Mouse (Mus musculus) hindbrain, embryonic 11.5 days (tissue): ENCODE results near the gene Cenpa. TPM values are rescaled to one million over a fixed set of nuclear protein-coding genes. Genes with fewer than 3 reads are reported as not detected.

Experiments used
- ATAC-seq: fragments of 200-750 bp; cut with Nextera tagmentation; 2 replicates; pipeline ENCODE4 v1.8.0; 2017; ENCODE audit warnings: mild to moderate bottlenecking, moderate TSS enrichment, moderate library complexity; ENCODE audit not compliant: low FRiP score
- DNase-seq: peaks from one replicate; pipeline ENCODE4 v3.0.0-alpha.2; 2015; ENCODE audit warnings: low spot score
- H3K27ac ChIP-seq: fragments of 300-500 bp; sonication (generic); 2 replicates; pipeline ENCODE4 v1.5.1; 2014; ENCODE audit warnings: mild to moderate bottlenecking, low read depth, low read length
- H3K27me3 ChIP-seq: fragments of 300-500 bp; sonication (generic); 2 replicates; pipeline ENCODE4 v1.6.1; 2014; ENCODE audit warnings: mild to moderate bottlenecking, low read length, moderate library complexity, mixed read lengths; ENCODE audit not compliant: control insufficient read depth, insufficient read depth
- H3K36me3 ChIP-seq: fragments of 300-500 bp; sonication (generic); 2 replicates; pipeline ENCODE4 v1.6.1; 2014; ENCODE audit warnings: mild to moderate bottlenecking, low read length, moderate library complexity, mixed read lengths; ENCODE audit not compliant: control insufficient read depth, insufficient read depth
- H3K4me1 ChIP-seq: fragments of 300-500 bp; sonication (generic); replicated peaks from 2 replicates; pipeline ENCODE4 v1.6.1; 2014; ENCODE audit warnings: low read length, mixed read lengths; ENCODE audit not compliant: control insufficient read depth, insufficient read depth
- H3K4me2 ChIP-seq: fragments of 300-500 bp; sonication (generic); replicated peaks from 2 replicates; pipeline ENCODE4 v1.6.1; 2014; ENCODE audit warnings: mild to moderate bottlenecking, low read depth, low read length
- H3K4me3 ChIP-seq: fragments of 300-500 bp; sonication (generic); 2 replicates; pipeline ENCODE4 v1.5.1; 2014; ENCODE audit warnings: low read depth, low read length
- H3K9ac ChIP-seq: fragments of 300-500 bp; sonication (generic); 2 replicates; pipeline ENCODE4 v1.6.1; 2014; ENCODE audit warnings: low read depth, low read length
- H3K9me3 ChIP-seq: fragments of 300-500 bp; sonication (generic); 2 replicates; pipeline ENCODE4 v1.6.1; 2016; ENCODE audit warnings: low read length; ENCODE audit not compliant: control insufficient read depth
- WGBS: fragments of 180-500 bp; shearing (Covaris S2); extraction: QIAGEN DNeasy Blood & Tissue Kit; methylation state at CpG from one replicate; pipeline ENCODE4 v1.1.7; 2014; 5-methylcytosine and 5-hydroxymethylcytosine counted together
- polyA plus RNA-seq: library from polyadenylated mRNA; unstranded; fragments of >200 nt; fragmentation: Nextera tagmentation; extraction: Ambion mirVana; gene quantifications from 2 replicates; pipeline ENCODE4 v1.2.1, GENCODE M21; 2014

Cenpa gene
- polyA plus RNA-seq, 1 experiment from 2014 or later: 324 TPM

DNA sequence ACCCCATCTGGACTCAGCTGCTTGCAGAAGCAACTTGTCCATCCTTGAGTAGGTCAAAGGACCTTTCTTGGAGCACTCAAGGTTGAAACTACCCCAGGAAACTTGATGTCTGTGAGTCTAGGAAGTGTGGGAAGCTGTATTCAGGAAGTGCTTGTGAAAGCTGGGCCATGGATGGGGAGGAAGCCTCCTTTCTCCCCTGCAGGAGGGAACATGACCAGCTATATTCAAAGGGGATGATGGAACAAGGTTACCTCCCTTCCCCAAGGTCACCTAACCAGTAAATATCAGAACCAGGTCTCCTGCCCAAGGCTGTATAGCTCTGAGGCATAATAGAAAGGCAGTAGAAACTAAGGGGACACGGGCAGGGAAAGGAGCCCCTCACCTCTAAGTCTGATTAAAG lies 34.4 kb upstream of the Cenpa start:
- H3K36me3 ChIP-seq: no peaks in the 10 kb centered on the region
- DNase-seq: no peak
- WGBS: 80% methylated on average over 1 of the region's 1 CpGs

DNA sequence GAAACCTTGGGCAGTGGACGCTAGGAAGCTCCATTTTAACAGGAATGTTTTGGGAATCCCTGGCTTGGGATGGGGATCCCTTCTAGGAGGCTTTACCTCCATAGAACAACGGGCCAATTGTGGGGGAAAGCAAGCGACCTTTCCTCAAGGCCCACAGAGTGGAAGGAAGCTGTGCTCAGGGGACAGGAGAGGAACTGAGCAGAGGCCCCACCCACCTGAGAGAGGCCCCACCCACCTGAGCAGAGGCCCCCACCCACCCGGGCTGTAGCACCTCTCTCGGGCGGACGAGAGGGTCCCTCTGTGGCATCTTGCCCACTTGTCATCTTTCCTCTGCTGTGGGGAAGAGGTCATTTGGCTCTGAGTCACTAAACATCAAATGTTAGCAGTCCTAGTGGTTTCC lies 29.6 kb upstream of the Cenpa start:
- no peaks in the 10 kb centered on the region for H3K4me1 ChIP-seq
- no peaks in the 10 kb centered on the region for H3K36me3 ChIP-seq
- H3K4me3 ChIP-seq: no peak overlapping the region
- H3K9ac ChIP-seq: no peak overlapping the region
- H3K27me3 ChIP-seq: 0 out of 2 replicates have a peak, but pooled peaks cover 2% of the 10 kb centered on the region
- WGBS: 62% methylated on average over 7 of the region's 7 CpGs
- DNase-seq (no peak), ATAC-seq (no peak)
- no peak overlapping the region for H3K4me2 ChIP-seq
- no peak overlapping the region for H3K27ac ChIP-seq
- H3K9me3 ChIP-seq: no peaks in the 10 kb centered on the region

More for the DNA sequence above, 34.4 kb upstream of the Cenpa start:
- Histone ChIP-seq H3K27ac (no peak overlapping the region), H3K4me2 (no peak overlapping the region), H3K9me3 (no peaks in the 10 kb centered on the region), H3K9ac (no peak overlapping the region), H3K4me1 (no peaks in the 10 kb centered on the region), H3K4me3 (no peak overlapping the region), H3K27me3 (0 out of 2 replicates have a peak, but pooled peaks cover 2% of the 10 kb centered on the region)
- ATAC-seq: no peak

DNA sequence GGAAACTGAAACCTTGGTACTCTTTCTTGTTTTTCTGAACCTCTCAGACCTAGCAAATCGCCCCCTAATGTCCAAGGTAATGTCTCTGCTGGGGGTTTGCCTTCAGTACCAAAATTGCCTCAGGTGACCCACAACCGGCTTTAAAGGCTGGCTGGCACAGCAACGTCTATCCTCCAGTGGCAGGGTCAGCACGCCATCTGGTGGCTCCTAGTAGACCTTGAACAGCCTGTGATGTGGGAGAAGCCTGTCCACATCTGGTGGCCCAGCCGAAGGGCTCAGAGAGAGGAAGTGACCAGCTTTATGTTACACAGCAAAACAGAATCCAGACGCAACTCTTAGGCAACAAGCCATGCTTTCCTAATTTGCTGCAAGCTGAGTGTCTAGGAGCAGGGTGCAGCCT lies 28.5 kb upstream of the Cenpa start:
- ATAC-seq (no peak), DNase-seq (peak; percentile 77)
- Histone ChIP-seq H3K27ac (no peak overlapping the region), H3K9ac (no peak overlapping the region), H3K9me3 (no peaks in the 10 kb centered on the region), H3K4me3 (no peak overlapping the region), H3K27me3 (0 out of 2 replicates have a peak, but pooled peaks cover 2% of the 10 kb centered on the region), H3K4me1 (no peaks in the 10 kb centered on the region), H3K4me2 (no peak overlapping the region), H3K36me3 (no peaks in the 10 kb centered on the region)
- WGBS: 5% methylated on average over 6 of the region's 6 CpGs

DNA sequence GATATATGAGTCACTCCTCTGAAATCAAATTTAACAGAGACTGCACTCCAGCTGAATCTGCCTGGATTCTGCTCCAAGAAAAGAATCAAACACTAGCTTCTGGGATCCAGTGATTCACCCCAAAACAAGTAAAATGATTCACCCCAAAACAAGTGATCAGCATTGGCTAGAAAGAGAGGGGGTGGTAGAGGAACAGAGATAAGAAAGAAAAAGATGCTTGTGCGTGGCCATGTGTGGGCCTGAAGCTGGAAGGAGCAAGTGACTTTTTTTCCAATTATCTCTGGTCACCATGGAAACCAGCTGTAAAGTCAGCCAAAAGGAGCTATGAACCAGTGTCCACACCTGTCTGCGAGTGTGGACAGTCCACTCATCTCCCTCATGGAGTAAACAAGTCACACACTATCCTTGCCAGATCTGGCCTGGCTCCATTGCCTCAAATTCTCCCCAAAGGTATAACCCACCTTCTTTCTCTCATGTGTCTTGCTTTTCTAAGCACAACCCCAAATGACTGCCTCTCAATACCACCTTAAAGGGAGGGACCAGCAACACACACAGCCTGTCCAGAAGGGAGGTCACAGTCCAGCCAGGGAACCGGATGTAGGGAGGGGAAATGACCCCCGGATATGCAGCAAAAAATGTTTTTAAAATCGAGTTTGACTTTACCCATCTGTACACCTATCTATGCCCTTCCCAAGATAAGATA lies 22.9 kb upstream of the Cenpa start:
- H3K4me1 ChIP-seq: peaks cover 5% of the 10 kb centered on the region; the same call in 1 of the 2 replicates
- no peak overlapping the region for H3K27ac ChIP-seq
- H3K4me2 ChIP-seq: no peak overlapping the region
- no peak for ATAC-seq
- H3K4me3 ChIP-seq: no peak overlapping the region
- no peaks in the 10 kb centered on the region for H3K36me3 ChIP-seq
- no peak for DNase-seq
- no peak overlapping the region for H3K9ac ChIP-seq
- no peaks in the 10 kb centered on the region for H3K9me3 ChIP-seq
- no peaks in the 10 kb centered on the region for H3K27me3 ChIP-seq
- WGBS: 68% methylated on average over 5 of the region's 5 CpGs

DNA sequence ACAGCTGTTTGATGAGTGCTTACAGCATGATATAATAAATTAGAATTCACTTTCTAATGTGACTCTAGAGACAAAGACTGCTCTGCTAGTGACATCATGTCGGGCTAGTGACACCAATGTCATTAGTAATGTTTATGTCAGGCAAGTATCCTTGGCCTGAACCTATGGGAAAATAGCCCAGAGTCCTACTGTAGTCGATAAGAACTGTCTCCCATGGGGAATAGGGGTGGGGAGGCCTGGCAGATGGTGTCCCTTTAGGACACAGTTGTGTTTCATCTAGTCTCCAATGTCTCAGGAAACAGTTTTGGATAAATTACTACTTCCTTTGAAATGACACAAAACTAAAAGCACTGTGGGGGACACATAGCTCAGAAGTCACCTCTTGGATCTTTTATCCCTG lies 20.5 kb upstream of the Cenpa start:
- 75% methylated on average over 2 of the region's 2 CpGs for WGBS
- Histone ChIP-seq H3K36me3 (no peaks in the 10 kb centered on the region), H3K9me3 (no peaks in the 10 kb centered on the region), H3K4me1 (peaks cover 6% of the 10 kb centered on the region; the same call in 1 of the 2 replicates), H3K27me3 (no peaks in the 10 kb centered on the region), H3K4me2 (no peak overlapping the region), H3K27ac (no peak overlapping the region), H3K4me3 (no peak overlapping the region), H3K9ac (no peak overlapping the region)
- DNase-seq (no peak), ATAC-seq (no peak)

DNA sequence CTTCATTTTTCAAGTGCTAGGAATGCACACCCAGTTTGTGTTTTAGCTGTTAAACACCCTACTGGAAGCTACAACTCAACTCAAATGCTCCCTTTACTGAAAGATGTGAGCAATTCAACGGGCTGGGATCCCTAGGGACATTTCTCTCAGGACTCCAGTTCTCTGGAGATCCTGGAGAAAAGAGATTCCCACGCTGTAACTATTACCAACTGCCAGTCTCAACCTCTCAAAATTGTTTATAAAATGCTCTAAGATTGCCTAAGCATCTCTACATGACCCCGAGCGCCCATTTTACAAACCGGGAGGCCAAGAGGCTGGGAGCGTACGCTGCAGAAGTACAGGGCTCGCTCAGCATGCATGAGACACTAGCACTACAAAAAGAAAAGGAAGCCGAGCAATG lies 19.2 kb upstream of the Cenpa start:
- H3K27ac ChIP-seq: peak overlapping the region; percentile 59; the same call in 1 of the 2 replicates

DNA sequence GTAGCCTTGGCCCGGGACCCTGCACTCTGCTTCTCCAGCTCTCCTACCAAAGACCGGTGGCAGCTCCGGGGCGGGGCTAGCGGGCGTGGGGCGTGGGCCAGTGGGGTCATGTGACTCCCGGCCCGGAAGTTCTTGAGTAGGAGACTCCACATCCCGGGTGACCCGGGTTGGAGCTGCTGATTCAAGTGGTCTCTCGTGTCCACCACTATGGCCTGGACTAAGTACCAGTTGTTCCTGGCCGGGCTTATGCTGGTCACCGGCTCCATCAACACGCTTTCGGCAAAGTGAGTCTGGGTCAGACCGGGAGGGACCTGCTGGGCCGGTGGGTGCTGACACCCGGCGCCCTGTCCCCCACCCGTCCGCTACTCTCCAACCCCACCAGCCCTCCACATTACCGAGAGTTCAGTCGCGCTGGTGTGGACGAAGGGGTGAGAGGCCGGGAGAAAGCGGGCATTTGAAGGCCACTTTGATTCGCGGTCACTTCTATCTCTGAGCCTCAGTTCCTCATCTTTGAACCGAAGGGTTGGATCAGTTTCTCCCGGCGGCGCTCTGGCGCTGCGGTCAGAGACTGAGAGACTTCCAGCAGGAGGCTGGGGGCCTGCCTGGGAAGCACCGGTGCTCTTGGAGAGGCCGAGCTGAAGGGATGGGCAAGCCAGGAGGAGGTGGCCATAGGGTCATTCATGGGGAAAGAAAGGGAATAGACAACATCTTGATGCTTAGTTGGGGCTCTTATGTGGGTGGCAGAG lies 18.6 kb upstream of the Cenpa start, which contains the start of gene Slc35f6:
Slc35f6 (plus strand) TSS at position 119 of the 746 bp plus-strand sequence.
- Histone ChIP-seq H3K27me3 (no peaks in the 10 kb centered on the region), H3K4me2 (peak within 1 kb of the TSS; percentile 84), H3K27ac (peak within 1 kb of the TSS; percentile 59; the same call in 1 of the 2 replicates), H3K9me3 (no peaks in the 10 kb centered on the region), H3K4me3 (peak within 1 kb of the TSS; percentile 83), H3K4me1 (peaks cover 6% of the 10 kb centered on the region; the same call in 1 of the 2 replicates), H3K9ac (peak within 1 kb of the TSS; percentile 83), H3K36me3 (no peaks in the 10 kb centered on the region)
- WGBS: under 1% methylated on average over 38 of the region's 38 CpGs
- DNase-seq (peak; percentile 91), ATAC-seq (peak; percentile 96)

More for the DNA sequence above, 19.2 kb upstream of the Cenpa start:
- no peaks in the 10 kb centered on the region for H3K36me3 ChIP-seq
- ATAC-seq: no peak
- peak overlapping the region; percentile 83 for H3K4me3 ChIP-seq
- peak overlapping the region; percentile 83 for H3K9ac ChIP-seq
- H3K4me2 ChIP-seq: peak overlapping the region; percentile 84
- H3K27me3 ChIP-seq: no peaks in the 10 kb centered on the region
- 21% methylated on average over 9 of the region's 9 CpGs for whole genome bisulfite sequencing
- peaks cover 6% of the 10 kb centered on the region; the same call in 1 of the 2 replicates for H3K4me1 ChIP-seq
- DNase-seq: no peak
- H3K9me3 ChIP-seq: no peaks in the 10 kb centered on the region

DNA sequence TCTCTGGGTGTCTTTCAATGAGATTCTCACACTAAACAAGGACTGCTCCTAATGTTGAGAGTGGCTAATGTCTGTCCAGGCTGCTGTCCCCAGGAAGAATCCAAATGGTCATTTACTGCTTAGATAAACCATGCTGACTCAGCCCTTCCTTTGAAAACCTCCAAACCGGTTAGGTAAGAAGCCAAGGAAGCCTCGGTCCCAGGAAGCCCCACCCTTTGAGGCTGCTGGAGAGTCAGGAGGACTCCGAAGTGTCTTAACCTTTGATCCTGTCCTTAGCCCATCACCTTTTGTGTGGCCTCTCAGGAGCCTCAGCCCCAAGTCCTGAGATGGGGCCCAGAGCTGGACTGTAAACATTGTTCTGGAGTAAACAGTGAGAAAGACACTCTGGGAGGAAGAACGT lies 17.0 kb upstream of the Cenpa start:
- Histone ChIP-seq H3K9me3 (no peaks in the 10 kb centered on the region), H3K9ac (no peak overlapping the region), H3K4me1 (peaks cover 6% of the 10 kb centered on the region; the same call in 1 of the 2 replicates), H3K27ac (no peak overlapping the region), H3K4me2 (no peak overlapping the region), H3K27me3 (no peaks in the 10 kb centered on the region), H3K36me3 (no peaks in the 10 kb centered on the region), H3K4me3 (no peak overlapping the region)
- DNase-seq (no peak), ATAC-seq (no peak)
- WGBS: 77% methylated on average over 4 of the region's 4 CpGs
